Mouse (Mus musculus) G1E (cell line): ENCODE measurements around the gene Klhdc8a.

ENCODE experiments used
- CTCF ChIP-seq: IDR thresholded peaks from 2 replicates; pipeline ENCODE4 v1.5.1; 2012; ENCODE audit warnings: low read depth, low read length, inconsistent platforms, mixed read lengths
- GATA2 ChIP-seq: IDR thresholded peaks from 2 replicates; pipeline ENCODE4 v1.6.1; 2012; ENCODE audit warnings: low read depth, low read length, inconsistent platforms, borderline replicate concordance
- POLR2AphosphoS5 ChIP-seq: IDR thresholded peaks from 2 replicates; pipeline ENCODE4 v1.6.1; 2012; ENCODE audit warnings: low read depth, low read length, inconsistent platforms; ENCODE audit not compliant: insufficient replicate concordance

GRCm38 (mm10) chr1:132355162-132355601, 56.8 kb downstream of the Klhdc8a start:
- no peak for TF ChIP-seq CTCF
- no peak for TF ChIP-seq POLR2AphosphoS5
- TF ChIP-seq GATA2, result no peak
